Mouse (Mus musculus) MEL (cell line): ENCODE results near the gene Gpr15. TPM values are rescaled to one million over a fixed set of nuclear protein-coding genes. Genes with fewer than 3 reads are reported as not detected.

Source experiments
- DNase-seq: peaks from one replicate; pipeline ENCODE4 v3.0.0; 2011; ENCODE audit warnings: low read depth, low spot score
- H3K27ac ChIP-seq: 2 replicates; pipeline ENCODE4 v1.5.1; 2012; ENCODE audit warnings: low read depth, mild to moderate bottlenecking, control low read depth, low read length, moderate library complexity; ENCODE audit not compliant: control insufficient read depth
- H3K27me3 ChIP-seq, 2 experiments: fragments of 150-350 bp in 1 of 2; sonication (generic) in 1 of 2; 2 replicates each; pipeline ENCODE4 v1.6.1; 2012; ENCODE audit warnings: low read length in 2 of 2, mild to moderate bottlenecking in 2 of 2, improper control_type of control experiment in 1 of 2, moderate library complexity in 1 of 2; ENCODE audit not compliant: insufficient read depth in 2 of 2, control insufficient read depth in 1 of 2
- H3K36me3 ChIP-seq, 2 experiments: 2 replicates each; pipeline ENCODE4 v1.6.1; 2012 to 2014; ENCODE audit warnings: low read length in 2 of 2, improper control_type of control experiment in 1 of 2, inconsistent platforms in 1 of 2, mild to moderate bottlenecking in 1 of 2; ENCODE audit not compliant: insufficient read depth in 2 of 2, control insufficient read depth in 1 of 2
- H3K4me1 ChIP-seq, 2 experiments: fragments of 150-350 bp in 1 of 2; sonication (generic) in 1 of 2; 2 replicates each; pipeline ENCODE4 v1.6.1; 2012; ENCODE audit warnings: low read length in 2 of 2, improper control_type of control experiment in 1 of 2, mild to moderate bottlenecking in 1 of 2; ENCODE audit not compliant: insufficient read depth in 2 of 2, control insufficient read depth in 1 of 2
- H3K4me3 ChIP-seq, 2 experiments: fragments of 150-350 bp in 1 of 2; sonication (generic) in 1 of 2; 2 replicates each; pipeline ENCODE4 v1.5.1; 2012; ENCODE audit warnings: low read depth in 2 of 2, low read length in 2 of 2, mild to moderate bottlenecking in 2 of 2, moderate library complexity in 2 of 2, control low read depth in 1 of 2, improper control_type of control experiment in 1 of 2; ENCODE audit not compliant: control insufficient read depth in 1 of 2, insufficient read depth in 1 of 2
- H3K79me2 ChIP-seq: 2 replicates; pipeline ENCODE4 v1.6.1; 2012; ENCODE audit warnings: mild to moderate bottlenecking, low read length, moderate library complexity; ENCODE audit not compliant: control insufficient read depth, poor library complexity, insufficient read depth
- H3K9ac ChIP-seq: 2 replicates; pipeline ENCODE4 v1.6.1; 2012; ENCODE audit warnings: low read depth, mild to moderate bottlenecking, control low read depth, low read length, moderate library complexity; ENCODE audit not compliant: control insufficient read depth, poor library complexity, severe bottlenecking
- H3K9me3 ChIP-seq: fragments of 150-350 bp; sonication (generic); replicated peaks from 2 replicates; pipeline ENCODE4 v1.6.1; 2012; ENCODE audit warnings: mild to moderate bottlenecking, low read length, improper control_type of control experiment, moderate library complexity; ENCODE audit not compliant: insufficient read depth
- E2F4 ChIP-seq: IDR thresholded peaks from 2 replicates; pipeline ENCODE4 v1.6.1; 2011; ENCODE audit warnings: low read depth, low read length, improper control_type of control experiment, borderline replicate concordance
- ELF1 ChIP-seq: IDR thresholded peaks from 2 replicates; pipeline ENCODE4 v1.6.1; 2014; ENCODE audit warnings: low read depth, mild to moderate bottlenecking, inconsistent platforms, low read length, improper control_type of control experiment, moderate library complexity
- ETS1 ChIP-seq: IDR thresholded peaks from 2 replicates; pipeline ENCODE4 v1.6.1; 2012; ENCODE audit warnings: low read depth, mild to moderate bottlenecking, inconsistent platforms, low read length, improper control_type of control experiment, moderate library complexity
- GATA1 ChIP-seq: IDR thresholded peaks from 2 replicates; pipeline ENCODE4 v1.6.1; 2011; ENCODE audit warnings: low read depth, low read length, improper control_type of control experiment
- HCFC1 ChIP-seq: IDR thresholded peaks from 2 replicates; pipeline ENCODE4 v1.6.1; 2012; ENCODE audit warnings: low read depth, mild to moderate bottlenecking, inconsistent platforms, low read length, improper control_type of control experiment, moderate library complexity
- KAT2A ChIP-seq: conservative IDR thresholded peaks from 2 replicates; pipeline ENCODE4 v1.6.1; 2012; ENCODE audit warnings: low read depth, low read length, improper control_type of control experiment, inconsistent platforms
- MAX ChIP-seq: IDR thresholded peaks from 2 replicates; pipeline ENCODE4 v1.6.1; 2011; ENCODE audit warnings: low read length, improper control_type of control experiment
- MAZ ChIP-seq: IDR thresholded peaks from 2 replicates; pipeline ENCODE4 v1.6.1; 2012; ENCODE audit warnings: low read depth, mild to moderate bottlenecking, inconsistent platforms, low read length, improper control_type of control experiment
- NELFE ChIP-seq: IDR thresholded peaks from 2 replicates; pipeline ENCODE4 v1.6.1; 2011; ENCODE audit warnings: low read depth, low read length, improper control_type of control experiment
- NRF1 ChIP-seq: IDR thresholded peaks from 2 replicates; pipeline ENCODE4 v1.6.1; 2014; ENCODE audit warnings: low read depth, mild to moderate bottlenecking, inconsistent platforms, low read length, improper control_type of control experiment, moderate library complexity; ENCODE audit not compliant: poor library complexity, insufficient read depth, severe bottlenecking
- POLR2AphosphoS2 ChIP-seq: IDR thresholded peaks from 2 replicates; pipeline ENCODE4 v1.6.1; 2011; ENCODE audit warnings: low read length, improper control_type of control experiment
- SIN3A ChIP-seq: IDR thresholded peaks from 2 replicates; pipeline ENCODE4 v1.6.1; 2012; ENCODE audit warnings: low read length, improper control_type of control experiment, inconsistent platforms
- SMC3 ChIP-seq: IDR thresholded peaks from 2 replicates; pipeline ENCODE4 v1.6.1; 2011; ENCODE audit warnings: low read depth, low read length, improper control_type of control experiment
- TAL1 ChIP-seq: IDR thresholded peaks from 2 replicates; pipeline ENCODE4 v1.6.1; 2012; ENCODE audit warnings: mild to moderate bottlenecking, inconsistent platforms, low read length, moderate library complexity, mixed read lengths
- UBTF ChIP-seq: IDR thresholded peaks from 2 replicates; pipeline ENCODE4 v1.6.1; 2012; ENCODE audit warnings: low read depth, mild to moderate bottlenecking, inconsistent platforms, low read length, improper control_type of control experiment, moderate library complexity, borderline replicate concordance; ENCODE audit not compliant: insufficient read depth
- ZKSCAN1 ChIP-seq: IDR thresholded peaks from 2 replicates; pipeline ENCODE4 v1.6.1; 2012; ENCODE audit warnings: low read depth, mild to moderate bottlenecking, inconsistent platforms, low read length, improper control_type of control experiment, moderate library complexity
- ZNF384 ChIP-seq: IDR thresholded peaks from 2 replicates; pipeline ENCODE4 v1.6.1; 2012; ENCODE audit warnings: low read depth, mild to moderate bottlenecking, inconsistent platforms, low read length, improper control_type of control experiment
- polyA plus RNA-seq, 2 experiments: library from polyadenylated mRNA; stranded (reverse) in 1 of 2; unstranded in 1 of 2; fragments of >175 nt in 1 of 2; fragments of >200 nt in 1 of 2; gene quantifications; 2 replicates each; pipeline versions ENCODE4 v1.2.1 to v1.2.4; 2012; ENCODE audit warnings: low replicate concordance in 2 of 2, low read depth in 1 of 2; ENCODE audit not compliant: insufficient read length in 2 of 2, insufficient read depth in 1 of 2, missing spikeins in 1 of 2
- total RNA-seq: library from RNA; depleted of rRNA; stranded (reverse); fragments of 300-350 nt; gene quantifications from 2 replicates; pipeline ENCODE4 v1.2.3, GENCODE M21; 2012

Gene Gpr15
- total and polyA plus RNA-seq, 3 experiments, result not detected

- Histone ChIP-seq H3K36me3 (peaks cover 0 to 7% of the 10 kb centered on the region in 2 experiments; a peak in 2 of 4 replicates), H3K4me3 (no peak overlapping the region), H3K79me2 (peaks cover 7% of the 10 kb centered on the region; the same call in 1 of the 2 replicates), H3K4me1 (peaks cover 0 to 3% of the 10 kb centered on the region in 2 experiments; a peak in 1 of 4 replicates), H3K27me3 (no peaks in the 10 kb centered on the region), H3K27ac (no peak overlapping the region), H3K9me3 (no peaks in the 10 kb centered on the region), H3K9ac (no peak overlapping the region)
- no peak for DNase-seq
- TF ChIP-seq GATA1 (no peak), NRF1 (no peak), ETS1 (no peak), MAX (no peak), POLR2AphosphoS2 (no peak), KAT2A (no peak), MAZ (no peak), ELF1 (no peak), SMC3 (no peak), NELFE (no peak), ZKSCAN1 (no peak), TAL1 (no peak), SIN3A (no peak), E2F4 (no peak), HCFC1 (no peak)
These were observed 8.0 kb upstream of the Gpr15 start for GRCm38 (mm10) chr16:58726680-58727476.

- DNase-seq, result no peak
- TF ChIP-seq UBTF (no peak), ZNF384 (no peak), NRF1 (no peak)
- no peak overlapping the region for H3K4me3 ChIP-seq
- H3K4me1 ChIP-seq, result no peaks in the 10 kb centered on the region
- no peak overlapping the region for H3K9ac ChIP-seq
- H3K79me2 ChIP-seq, result no peaks in the 10 kb centered on the region
- no peaks in the 10 kb centered on the region; a peak in 1 of 4 replicates for H3K27me3 ChIP-seq
- H3K9me3 ChIP-seq, result no peaks in the 10 kb centered on the region
- no peak overlapping the region for H3K27ac ChIP-seq
- H3K36me3 ChIP-seq, result peaks cover 0 to 2% of the 10 kb centered on the region in 2 experiments; a peak in 1 of 4 replicates
These were observed 3.4 kb upstream of the Gpr15 start for GRCm38 (mm10) chr16:58722292-58722691.
